9 mouse cellular contexts compared by ENCODE assay signal in genomic region chr11:102219994-102220346, GRCm38 (mm10). TPM values are rescaled to one million over a fixed set of nuclear protein-coding genes. Genes with fewer than 3 reads are reported as not detected.
DNase-seq lines count a peak whose midpoint lies in the region; ATAC-seq lines count a peak whose summit lies in the region.
"Had no signal": no experiment of that assay in that cellular context is flagged by ENCODE, and none has a peak within 500 bp of the region (broad histone marks: within the 10 kb centered on the region; RNA-seq: fewer than 3 reads in every experiment).

No protein-coding gene starts in this region.

- WGBS in lung, embryonic 15.5 days = 40% methylated on average over 4 of the region's 4 CpGs
- 64% methylated on average over 4 of the region's 4 CpGs for WGBS in limb, embryonic 13.5 days
- 80% methylated on average over 4 of the region's 4 CpGs for WGBS in forebrain, embryonic 13.5 days

- no peaks in the 10 kb centered on the region for H3K27me3 ChIP-seq in lung, embryonic 15.5 days
- H3K27me3 ChIP-seq in limb, embryonic 13.5 days = no peaks in the 10 kb centered on the region
- H3K27me3 ChIP-seq in forebrain, embryonic 13.5 days = no peaks in the 10 kb centered on the region

- no peak for ATAC-seq in lung, embryonic 15.5 days (ENCODE audit: borderline replicate concordance, extremely low read depth, low FRiP score, low TSS enrichment)
- no peak for ATAC-seq in limb, embryonic 13.5 days (ENCODE audit: low FRiP score, low read depth)
- ATAC-seq in forebrain, embryonic 13.5 days = no peak

- H3K4me2 ChIP-seq in lung, embryonic 15.5 days = no peak overlapping the region
- H3K4me2 ChIP-seq in limb, embryonic 13.5 days (replicated peaks) = no peak overlapping the region
- H3K4me2 ChIP-seq in forebrain, embryonic 13.5 days = no peak overlapping the region

- no peaks in the 10 kb centered on the region for H3K9me3 ChIP-seq in lung, embryonic 15.5 days
- no peaks in the 10 kb centered on the region for H3K9me3 ChIP-seq in limb, embryonic 13.5 days
- no peaks in the 10 kb centered on the region for H3K9me3 ChIP-seq in forebrain, embryonic 13.5 days (replicated peaks)

- H3K9ac ChIP-seq in lung, embryonic 15.5 days = no peak overlapping the region
- H3K9ac ChIP-seq in limb, embryonic 13.5 days = no peak overlapping the region
- no peak overlapping the region for H3K9ac ChIP-seq in forebrain, embryonic 13.5 days

- peaks cover 85% of the 10 kb centered on the region for H3K4me1 ChIP-seq in lung, embryonic 15.5 days
- peaks cover 73% of the 10 kb centered on the region for H3K4me1 ChIP-seq in limb, embryonic 13.5 days
- H3K4me1 ChIP-seq in forebrain, embryonic 13.5 days = peaks cover 76% of the 10 kb centered on the region

- peak overlapping the region; percentile 87; the same call in 1 of the 2 replicates for H3K27ac ChIP-seq in lung, embryonic 15.5 days
- peak overlapping the region; percentile 89; the same call in 1 of the 2 replicates for H3K27ac ChIP-seq in limb, embryonic 13.5 days
- H3K27ac ChIP-seq in forebrain, embryonic 13.5 days = no peak overlapping the region; the same call in 1 of the 2 replicates

- no peak for DNase-seq in lung, postnatal 36 days
- peak; percentile 64 to 66 for DNase-seq in cerebellum, adult 18-20 months
- peak; percentile 86 for DNase-seq in gastrocnemius, postnatal 25 days
- DNase-seq in right cerebral cortex, postnatal 14 days = no peak
- no peak for DNase-seq in frontal cortex, postnatal 36 days (ENCODE audit: low spot score in 2 of 2)

- no peak overlapping the region for H3K4me3 ChIP-seq in lung, embryonic 15.5 days
- H3K4me3 ChIP-seq in limb, embryonic 13.5 days = no peak overlapping the region
- no peak overlapping the region for H3K4me3 ChIP-seq in forebrain, embryonic 13.5 days

- H3K36me3 ChIP-seq in lung, embryonic 15.5 days = no peaks in the 10 kb centered on the region
- peaks cover 28% of the 10 kb centered on the region for H3K36me3 ChIP-seq in limb, embryonic 13.5 days
- H3K36me3 ChIP-seq in forebrain, embryonic 13.5 days (ENCODE audit: poor library complexity, severe bottlenecking) = peaks cover 45% of the 10 kb centered on the region; the same call in 1 of the 2 replicates

RNA-seq across cellular contexts. Expression of gene Hdac5, which starts 10.0 kb away (rescaled TPM):
- 71.3 and 76.7 TPM in 2 replicates for polyA plus RNA-seq in lung, embryonic 15.5 days (2015; fragmentation: Nextera tagmentation; extraction: Ambion mirVana)
- total RNA-seq in gastrocnemius, postnatal 25 days (2021) = 10 to 100 TPM; 61.8 to 63.6 TPM
- polyA plus RNA-seq in limb, embryonic 13.5 days (2015; fragmentation: Nextera tagmentation; extraction: Ambion mirVana) = 61.9 and 68.6 TPM in 2 replicates
- polyA plus RNA-seq in forebrain, embryonic 13.5 days (2015; fragmentation: Nextera tagmentation; extraction: Ambion mirVana) = 88.2 TPM in 2 replicates

RNA-seq across cellular contexts. Expression of gene BC030867, which starts 28.7 kb away (rescaled TPM):
- polyA plus RNA-seq in lung, embryonic 15.5 days (2015; fragmentation: Nextera tagmentation; extraction: Ambion mirVana) = 19.9 and 20.4 TPM in 2 replicates
- not detected for total RNA-seq in gastrocnemius, postnatal 25 days (2021)
- polyA plus RNA-seq in limb, embryonic 13.5 days (2015; fragmentation: Nextera tagmentation; extraction: Ambion mirVana) = 15.8 and 16.1 TPM in 2 replicates
- polyA plus RNA-seq in forebrain, embryonic 13.5 days (2015; fragmentation: Nextera tagmentation; extraction: Ambion mirVana) = 11.0 and 13.7 TPM in 2 replicates

RNA-seq across cellular contexts. Expression of gene G6pc3, which starts 30.6 kb away (rescaled TPM):
- polyA plus RNA-seq in lung, embryonic 15.5 days (2015; fragmentation: Nextera tagmentation; extraction: Ambion mirVana) = 31.5 and 33.3 TPM in 2 replicates
- total RNA-seq in gastrocnemius, postnatal 25 days (2021) = 10 to 100 TPM; 37.8 to 44.5 TPM
- 35.6 and 36.1 TPM in 2 replicates for polyA plus RNA-seq in limb, embryonic 13.5 days (2015; fragmentation: Nextera tagmentation; extraction: Ambion mirVana)
- polyA plus RNA-seq in forebrain, embryonic 13.5 days (2015; fragmentation: Nextera tagmentation; extraction: Ambion mirVana) = 21.5 and 25.6 TPM in 2 replicates

RNA-seq across cellular contexts. Expression of gene Lsm12, which starts 34.9 kb away (rescaled TPM):
- polyA plus RNA-seq in lung, embryonic 15.5 days (2015; fragmentation: Nextera tagmentation; extraction: Ambion mirVana) = 112 and 136 TPM in 2 replicates
- 10 to 100 TPM; 79.7 to 84.2 TPM for total RNA-seq in gastrocnemius, postnatal 25 days (2021)
- 134 and 145 TPM in 2 replicates for polyA plus RNA-seq in limb, embryonic 13.5 days (2015; fragmentation: Nextera tagmentation; extraction: Ambion mirVana)
- polyA plus RNA-seq in forebrain, embryonic 13.5 days (2015; fragmentation: Nextera tagmentation; extraction: Ambion mirVana) = 155 and 158 TPM in 2 replicates

RNA-seq across cellular contexts. Expression of gene Asb16, which starts 48.6 kb away (rescaled TPM):
- 0.09 and 0.10 TPM in 2 replicates for polyA plus RNA-seq in lung, embryonic 15.5 days (2015; fragmentation: Nextera tagmentation; extraction: Ambion mirVana)
- 10 to 100 TPM; 70.0 to 71.3 TPM for total RNA-seq in gastrocnemius, postnatal 25 days (2021)
- polyA plus RNA-seq in limb, embryonic 13.5 days (2015; fragmentation: Nextera tagmentation; extraction: Ambion mirVana) = 0.22 TPM in 2 replicates
- not detected in 2 replicates for polyA plus RNA-seq in forebrain, embryonic 13.5 days (2015; fragmentation: Nextera tagmentation; extraction: Ambion mirVana)
- polyA plus RNA-seq: kidney, postnatal 0 days had no signal

Comparison
In these comparisons a context has a peak if more than half of its experiments do, and no peak if none do; other contexts are left out.
1. DNase-seq: peak in cerebellum, adult 18-20 months (2 of 2) and gastrocnemius, postnatal 25 days (single experiment); none in lung, postnatal 36 days (single experiment), right cerebral cortex, postnatal 14 days (single experiment) and frontal cortex, postnatal 36 days (0 of 2).